Comparison of ENCODE assay signal across 10 mouse cellular contexts in genomic region chr14:20768581-20768980, GRCm38 (mm10). TPM values are rescaled to one million over a fixed set of nuclear protein-coding genes. Genes with fewer than 3 reads are reported as not detected.
A peak's percentile ranks its signal among the peaks of the same experiment; 100 is the strongest.
DNase-seq lines count a peak whose midpoint lies in the region; ATAC-seq and TF ChIP-seq lines count a peak whose summit lies in the region.
"Had no signal": no experiment of that assay in that cellular context is flagged by ENCODE, and none has a peak within 500 bp of the region (broad histone marks: within the 10 kb centered on the region; RNA-seq: fewer than 3 reads in every experiment).

No protein-coding gene starts in this region.

- H3K9me3 ChIP-seq in forebrain, embryonic 16.5 days (ENCODE audit: control insufficient read depth, low read length), result no peaks in the 10 kb centered on the region
- H3K9me3 ChIP-seq in forebrain, embryonic 13.5 days (replicated peaks), result no peaks in the 10 kb centered on the region
- H3K9me3 ChIP-seq in intestine, embryonic 16.5 days (ENCODE audit: control insufficient read depth, low read length), result no peaks in the 10 kb centered on the region
- H3K9me3 ChIP-seq in stomach, postnatal 0 days (ENCODE audit: control insufficient read depth, low read length), result no peaks in the 10 kb centered on the region
- H3K9me3 ChIP-seq: forebrain, embryonic 10.5 days had no signal

- no peak overlapping the region for H3K9ac ChIP-seq in forebrain, embryonic 16.5 days (replicated peaks; ENCODE audit: low read depth, low read length)
- H3K9ac ChIP-seq in forebrain, embryonic 13.5 days, result no peak overlapping the region
- H3K9ac ChIP-seq in intestine, embryonic 16.5 days (ENCODE audit: low read depth, low read length), result no peak overlapping the region
- no peak overlapping the region for H3K9ac ChIP-seq in stomach, postnatal 0 days (ENCODE audit: low read length)

- H3K27me3 ChIP-seq in forebrain, embryonic 16.5 days (replicated peaks; ENCODE audit: control insufficient read depth, insufficient read depth, low read length), result no peaks in the 10 kb centered on the region
- no peaks in the 10 kb centered on the region for H3K27me3 ChIP-seq in forebrain, embryonic 13.5 days
- H3K27me3 ChIP-seq in intestine, embryonic 16.5 days (replicated peaks; ENCODE audit: control insufficient read depth, insufficient read depth, low read length), result no peaks in the 10 kb centered on the region
- no peaks in the 10 kb centered on the region for H3K27me3 ChIP-seq in stomach, postnatal 0 days (ENCODE audit: control insufficient read depth, insufficient read depth, low read length)

- H3K4me2 ChIP-seq in forebrain, embryonic 16.5 days (ENCODE audit: low read length), result no peak overlapping the region
- H3K4me2 ChIP-seq in forebrain, embryonic 13.5 days, result no peak overlapping the region
- H3K4me2 ChIP-seq in intestine, embryonic 16.5 days (ENCODE audit: low read depth, low read length), result no peak overlapping the region
- no peak overlapping the region for H3K4me2 ChIP-seq in stomach, postnatal 0 days (replicated peaks; ENCODE audit: low read depth)

- no peak overlapping the region for H3K27ac ChIP-seq in forebrain, embryonic 16.5 days (ENCODE audit: low read length)
- no peak overlapping the region for H3K27ac ChIP-seq in forebrain, embryonic 13.5 days
- H3K27ac ChIP-seq in intestine, embryonic 16.5 days (ENCODE audit: low read length), result peak overlapping the region; percentile 52
- H3K27ac ChIP-seq in stomach, postnatal 0 days (replicated peaks), result peak overlapping the region; percentile 85; the same call in 1 of the 2 replicates
- H3K27ac ChIP-seq: forebrain, embryonic 10.5 days had no signal

- no peak overlapping the region for H3K4me3 ChIP-seq in forebrain, embryonic 16.5 days (replicated peaks; ENCODE audit: low read length)
- no peak overlapping the region for H3K4me3 ChIP-seq in forebrain, embryonic 13.5 days
- H3K4me3 ChIP-seq in intestine, embryonic 16.5 days (ENCODE audit: low read length), result no peak overlapping the region
- H3K4me3 ChIP-seq in stomach, postnatal 0 days (ENCODE audit: low read depth, low read length), result no peak overlapping the region
- H3K4me3 ChIP-seq: forebrain, embryonic 10.5 days had no signal

- H3K36me3 ChIP-seq in forebrain, embryonic 16.5 days (ENCODE audit: control insufficient read depth, insufficient read depth), result peaks cover 3% of the 10 kb centered on the region; the same call in 1 of the 2 replicates
- peaks cover 59% of the 10 kb centered on the region for H3K36me3 ChIP-seq in forebrain, embryonic 13.5 days (ENCODE audit: poor library complexity, severe bottlenecking)
- H3K36me3 ChIP-seq in intestine, embryonic 16.5 days (ENCODE audit: control insufficient read depth, insufficient read depth, low read length), result peaks cover 10% of the 10 kb centered on the region; the same call in 1 of the 2 replicates
- peaks cover 14% of the 10 kb centered on the region for H3K36me3 ChIP-seq in stomach, postnatal 0 days (ENCODE audit: control insufficient read depth, insufficient read depth, low read length)

- peak; percentile 29 for DNase-seq in right cerebral cortex, postnatal 25 days
- DNase-seq in right cerebral cortex, postnatal 14 days, result no peak
- DNase-seq in stomach, postnatal 0 days (ENCODE audit: low spot score), result peak; percentile 38
- no peak for DNase-seq in cerebellum, postnatal 36 days
- no peak for DNase-seq in kidney, postnatal 36 days
- DNase-seq: kidney, adult 11 months had no signal

- H3K4me1 ChIP-seq in forebrain, embryonic 16.5 days (replicated peaks; ENCODE audit: control insufficient read depth, insufficient read depth, low read length), result no peaks in the 10 kb centered on the region
- H3K4me1 ChIP-seq in forebrain, embryonic 13.5 days, result no peaks in the 10 kb centered on the region
- H3K4me1 ChIP-seq in intestine, embryonic 16.5 days (ENCODE audit: control insufficient read depth, insufficient read depth, low read length), result peaks cover 9% of the 10 kb centered on the region
- no peaks in the 10 kb centered on the region for H3K4me1 ChIP-seq in stomach, postnatal 0 days (replicated peaks; ENCODE audit: control insufficient read depth, insufficient read depth)

- WGBS in forebrain, embryonic 16.5 days, result 74% methylated on average over 5 of the region's 5 CpGs
- WGBS in forebrain, embryonic 13.5 days, result 83% methylated on average over 5 of the region's 5 CpGs
- 67% methylated on average over 5 of the region's 5 CpGs for WGBS in intestine, embryonic 16.5 days
- 50% methylated on average over 5 of the region's 5 CpGs for WGBS in stomach, postnatal 0 days

- no peak for TF ChIP-seq EP300 in stomach, postnatal 0 days (optimal IDR thresholded peaks at IDR 0.05)

- no peak for TF ChIP-seq CTCF in stomach, postnatal 0 days (IDR thresholded peaks at IDR 0.05; ENCODE audit: low read depth)

- ATAC-seq in forebrain, embryonic 16.5 days, result peak; percentile 18; the same call in 1 of the 2 replicates
- no peak for ATAC-seq in forebrain, embryonic 13.5 days
- ATAC-seq in intestine, embryonic 16.5 days, result peak; percentile 34; the same call in 1 of the 2 replicates
- peak; percentile 65; the same call in 1 of the 2 replicates for ATAC-seq in stomach, postnatal 0 days (ENCODE audit: low FRiP score, low TSS enrichment)

RNA-seq across cellular contexts. Expression of gene Camk2g, which starts 25.3 kb away (rescaled TPM):
- 123 and 127 TPM in 2 replicates for polyA plus RNA-seq in forebrain, embryonic 16.5 days (2015; fragmentation: Nextera tagmentation; extraction: Ambion mirVana)
- polyA plus RNA-seq in forebrain, embryonic 13.5 days (2015; fragmentation: Nextera tagmentation; extraction: Ambion mirVana), result 60.7 and 81.8 TPM in 2 replicates
- polyA plus RNA-seq in intestine, embryonic 16.5 days (2015; fragmentation: Nextera tagmentation; extraction: Ambion mirVana), result 33.6 and 35.8 TPM in 2 replicates
- polyA plus RNA-seq in stomach, postnatal 0 days (2015; fragmentation: Nextera tagmentation; extraction: Ambion mirVana), result 35.0 and 38.6 TPM in 2 replicates

RNA-seq across cellular contexts. Expression of gene Ndst2, which starts 34.2 kb away (rescaled TPM):
- polyA plus RNA-seq in forebrain, embryonic 16.5 days (2015; fragmentation: Nextera tagmentation; extraction: Ambion mirVana), result 15.7 and 16.7 TPM in 2 replicates
- polyA plus RNA-seq in forebrain, embryonic 13.5 days (2015; fragmentation: Nextera tagmentation; extraction: Ambion mirVana), result 14.0 and 18.3 TPM in 2 replicates
- 18.3 and 21.2 TPM in 2 replicates for polyA plus RNA-seq in intestine, embryonic 16.5 days (2015; fragmentation: Nextera tagmentation; extraction: Ambion mirVana)
- polyA plus RNA-seq in stomach, postnatal 0 days (2015; fragmentation: Nextera tagmentation; extraction: Ambion mirVana), result 9.6 and 12.0 TPM in 2 replicates

Comparison
In these comparisons a context has a peak if more than half of its experiments do, and no peak if none do; other contexts are left out.
1. DNase-seq: peak in right cerebral cortex, postnatal 25 days (single experiment) and stomach, postnatal 0 days (single experiment); none in right cerebral cortex, postnatal 14 days (single experiment), cerebellum, postnatal 36 days (0 of 2) and kidney, postnatal 36 days (0 of 2).
2. H3K27ac ChIP-seq: peak in intestine, embryonic 16.5 days (single experiment) and stomach, postnatal 0 days (single experiment); none in forebrain, embryonic 16.5 days (single experiment) and forebrain, embryonic 13.5 days (single experiment).